Mouse (Mus musculus) kidney, embryonic 14.5 days (tissue): ENCODE data around the gene Csgalnact2. TPM values are rescaled to one million over a fixed set of nuclear protein-coding genes. Genes with fewer than 3 reads are reported as not detected.

Experiments used
- ATAC-seq: fragments of 200-750 bp; cut with Nextera tagmentation; 2 replicates; pipeline ENCODE4 v1.8.0; 2017; ENCODE audit warnings: moderate number of reproducible peaks, mild to moderate bottlenecking, moderate TSS enrichment, moderate library complexity; ENCODE audit not compliant: low FRiP score, low TSS enrichment
- H3K27ac ChIP-seq: fragments of 300-500 bp; sonication (generic); 2 replicates; pipeline ENCODE4 v1.5.1; 2014; ENCODE audit warnings: low read depth, mild to moderate bottlenecking, low read length, moderate library complexity, mixed read lengths
- H3K27me3 ChIP-seq: fragments of 300-500 bp; sonication (generic); 2 replicates; pipeline ENCODE4 v1.6.1; 2014; ENCODE audit warnings: mild to moderate bottlenecking, low read length; ENCODE audit not compliant: control insufficient read depth, insufficient read depth
- H3K36me3 ChIP-seq: fragments of 300-500 bp; sonication (generic); 2 replicates; pipeline ENCODE4 v1.6.1; 2014; ENCODE audit warnings: low read length, mixed read lengths; ENCODE audit not compliant: control insufficient read depth, insufficient read depth
- H3K4me1 ChIP-seq: fragments of 300-500 bp; sonication (generic); 2 replicates; pipeline ENCODE4 v1.6.1; 2014; ENCODE audit warnings: low read length, mixed read lengths; ENCODE audit not compliant: control insufficient read depth, insufficient read depth
- H3K4me2 ChIP-seq: fragments of 300-500 bp; sonication (generic); replicated peaks from 2 replicates; pipeline ENCODE4 v1.6.1; 2014; ENCODE audit warnings: low read depth, mild to moderate bottlenecking, low read length
- H3K4me3 ChIP-seq: fragments of 300-500 bp; sonication (generic); 2 replicates; pipeline ENCODE4 v1.5.1; 2014; ENCODE audit warnings: mild to moderate bottlenecking, low read length
- H3K9ac ChIP-seq: fragments of 300-500 bp; sonication (generic); 2 replicates; pipeline ENCODE4 v1.6.1; 2014; ENCODE audit warnings: low read depth, mild to moderate bottlenecking, low read length, moderate library complexity
- H3K9me3 ChIP-seq: fragments of 300-500 bp; sonication (generic); 2 replicates; pipeline ENCODE4 v1.6.1; 2016; ENCODE audit warnings: low read length; ENCODE audit not compliant: control insufficient read depth
- WGBS: fragments of 180-500 bp; shearing (Covaris S2); extraction: QIAGEN DNeasy Blood & Tissue Kit; methylation state at CpG from one replicate; pipeline ENCODE4 v1.1.7; 2014; 5-methylcytosine and 5-hydroxymethylcytosine counted together
- polyA plus RNA-seq: library from polyadenylated mRNA; unstranded; fragments of >200 nt; fragmentation: Nextera tagmentation; extraction: Ambion mirVana; gene quantifications from 2 replicates; pipeline ENCODE4 v1.2.1, GENCODE M21; 2014

The Csgalnact2 gene
- polyA plus RNA-seq, 1 experiment from 2014 or later = 18.4 TPM

GRCm38 (mm10) chr6:118173251-118173974, 34.5 kb upstream of the Csgalnact2 start:
- Histone ChIP-seq H3K36me3 (no peaks in the 10 kb centered on the region), H3K4me2 (no peak overlapping the region), H3K9me3 (no peaks in the 10 kb centered on the region), H3K27ac (no peak overlapping the region), H3K4me3 (no peak overlapping the region), H3K9ac (no peak overlapping the region), H3K27me3 (no peaks in the 10 kb centered on the region), H3K4me1 (no peaks in the 10 kb centered on the region)
- ATAC-seq = no peak
- 85% methylated on average over 18 of the region's 18 CpGs for WGBS

GRCm38 (mm10) chr6:118171386-118171785, 32.4 kb upstream of the Csgalnact2 start:
- WGBS = 87% methylated on average over 7 of the region's 7 CpGs

GRCm38 (mm10) chr6:118168106-118168505, 29.2 kb upstream of the Csgalnact2 start:
- Histone ChIP-seq H3K4me2 (no peak overlapping the region), H3K4me1 (no peaks in the 10 kb centered on the region), H3K36me3 (no peaks in the 10 kb centered on the region), H3K9me3 (no peaks in the 10 kb centered on the region), H3K27ac (no peak overlapping the region), H3K9ac (no peak overlapping the region), H3K4me3 (no peak overlapping the region), H3K27me3 (no peaks in the 10 kb centered on the region)
- no peak for ATAC-seq
- 91% methylated on average over 14 of the region's 14 CpGs for WGBS

More at GRCm38 (mm10) chr6:118171386-118171785, 32.4 kb upstream of the Csgalnact2 start:
- H3K4me1 ChIP-seq = no peaks in the 10 kb centered on the region
- no peaks in the 10 kb centered on the region for H3K27me3 ChIP-seq
- no peak overlapping the region for H3K9ac ChIP-seq
- H3K27ac ChIP-seq = no peak overlapping the region
- ATAC-seq = no peak
- H3K4me2 ChIP-seq = no peak overlapping the region
- no peak overlapping the region for H3K4me3 ChIP-seq
- no peaks in the 10 kb centered on the region for H3K9me3 ChIP-seq
- no peaks in the 10 kb centered on the region for H3K36me3 ChIP-seq

- H3K9me3 ChIP-seq = no peaks in the 10 kb centered on the region
- no peak overlapping the region for H3K4me3 ChIP-seq
- no peaks in the 10 kb centered on the region for H3K36me3 ChIP-seq
- H3K4me1 ChIP-seq = no peaks in the 10 kb centered on the region
- 84% methylated on average over 9 of the region's 9 CpGs for WGBS
- ATAC-seq = no peak
- no peaks in the 10 kb centered on the region for H3K27me3 ChIP-seq
- no peak overlapping the region for H3K9ac ChIP-seq
- H3K4me2 ChIP-seq = no peak overlapping the region
- H3K27ac ChIP-seq = no peak overlapping the region
These were observed 28.1 kb upstream of the Csgalnact2 start for GRCm38 (mm10) chr6:118167013-118167412.

GRCm38 (mm10) chr6:118165516-118165915, 26.6 kb upstream of the Csgalnact2 start:
- no peak overlapping the region for H3K27ac ChIP-seq
- WGBS = 94% methylated on average over 1 of the region's 1 CpGs
- no peak overlapping the region for H3K4me2 ChIP-seq
- no peak overlapping the region for H3K9ac ChIP-seq
- H3K4me3 ChIP-seq = no peak overlapping the region
- H3K9me3 ChIP-seq = no peaks in the 10 kb centered on the region
- H3K4me1 ChIP-seq = no peaks in the 10 kb centered on the region
- no peaks in the 10 kb centered on the region for H3K36me3 ChIP-seq
- ATAC-seq = no peak
- no peaks in the 10 kb centered on the region for H3K27me3 ChIP-seq

- H3K4me1 ChIP-seq = no peaks in the 10 kb centered on the region
- no peak overlapping the region for H3K9ac ChIP-seq
- H3K4me2 ChIP-seq = no peak overlapping the region
- WGBS = 69% methylated on average over 8 of the region's 8 CpGs
- no peak overlapping the region for H3K4me3 ChIP-seq
- no peaks in the 10 kb centered on the region for H3K36me3 ChIP-seq
- H3K9me3 ChIP-seq = no peaks in the 10 kb centered on the region
- no peaks in the 10 kb centered on the region for H3K27me3 ChIP-seq
- H3K27ac ChIP-seq = no peak overlapping the region
- ATAC-seq = no peak
These were observed 25.8 kb upstream of the Csgalnact2 start for GRCm38 (mm10) chr6:118164691-118165090.

- Histone ChIP-seq H3K9me3 (no peaks in the 10 kb centered on the region), H3K4me2 (no peak overlapping the region), H3K36me3 (no peaks in the 10 kb centered on the region), H3K4me3 (no peak overlapping the region), H3K27ac (no peak overlapping the region), H3K27me3 (no peaks in the 10 kb centered on the region), H3K4me1 (no peaks in the 10 kb centered on the region), H3K9ac (no peak overlapping the region)
- WGBS = 89% methylated on average over 2 of the region's 2 CpGs
- ATAC-seq = no peak
These were observed 24.1 kb upstream of the Csgalnact2 start for GRCm38 (mm10) chr6:118163086-118163485.

GRCm38 (mm10) chr6:118162457-118163082, 23.6 kb upstream of the Csgalnact2 start:
- ATAC-seq = no peak
- Histone ChIP-seq H3K27me3 (no peaks in the 10 kb centered on the region), H3K4me2 (no peak overlapping the region), H3K9me3 (no peaks in the 10 kb centered on the region), H3K36me3 (no peaks in the 10 kb centered on the region), H3K27ac (no peak overlapping the region), H3K9ac (no peak overlapping the region), H3K4me3 (no peak overlapping the region), H3K4me1 (no peaks in the 10 kb centered on the region)
- whole genome bisulfite sequencing = 89% methylated on average over 12 of the region's 12 CpGs

GRCm38 (mm10) chr6:118153091-118153490, 14.2 kb upstream of the Csgalnact2 start:
- H3K36me3 ChIP-seq = no peaks in the 10 kb centered on the region
- H3K4me3 ChIP-seq = no peak overlapping the region
- 86% methylated on average over 5 of the region's 5 CpGs for WGBS
- no peaks in the 10 kb centered on the region for H3K27me3 ChIP-seq
- no peaks in the 10 kb centered on the region for H3K9me3 ChIP-seq
- no peak overlapping the region for H3K4me2 ChIP-seq
- no peak overlapping the region for H3K27ac ChIP-seq
- H3K4me1 ChIP-seq = no peaks in the 10 kb centered on the region
- no peak for ATAC-seq
- no peak overlapping the region for H3K9ac ChIP-seq
